Mouse (Mus musculus): Measurements from ENCODE around the gene Calhm1.

DNA sequence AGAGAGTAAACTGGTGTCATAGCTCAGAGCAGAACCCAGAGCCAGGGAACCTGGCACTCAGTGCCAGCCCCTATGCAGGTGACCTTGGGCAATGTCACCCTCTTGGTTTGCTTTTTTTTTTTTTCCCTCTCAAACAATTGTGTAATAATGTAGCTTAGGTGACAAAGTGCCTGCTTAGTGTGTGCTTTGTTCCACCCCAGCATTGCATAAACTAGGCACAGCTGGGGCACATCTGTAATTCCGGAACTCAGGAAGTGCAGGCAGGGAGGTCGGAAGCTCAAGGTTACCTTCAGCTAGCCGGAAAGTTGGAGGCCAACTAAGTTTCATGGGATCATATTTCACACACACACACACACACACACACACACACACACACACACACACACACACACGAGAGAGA, 5.8 kb upstream of the Calhm1 start:
- TF ChIP-seq GATA1 (IDR thresholded peaks at IDR 0.05; ENCODE audit: low read depth, low read length) (no peak), POLR2A (IDR thresholded peaks at IDR 0.05; ENCODE audit: control insufficient read depth in 1 of 2, insufficient read depth in 1 of 2, low read depth in 1 of 2, low read length in 2 of 2, poor library complexity in 1 of 2) (no peak), UBTF (IDR thresholded peaks at IDR 0.05; ENCODE audit: borderline replicate concordance, insufficient read depth, low read depth, low read length) (no peak)

Measured in MEL (cell line).